Mouse (Mus musculus) R1 (cell line): ENCODE measurements around the gene Tmem38b.

Source experiments
- DNase-seq: peaks from one replicate; pipeline ENCODE4 v3.0.0-alpha.2; 2018; ENCODE audit warnings: low read depth, low spot score

Gene Tmem38b

GRCm38 (mm10) chr4:53828914-53829313 is 3.1 kb downstream of the Tmem38b start:
- no peak for DNase-seq

GRCm38 (mm10) chr4:53830016-53830415 is 4.2 kb downstream of the Tmem38b start:
- DNase-seq = no peak

- no peak for DNase-seq
Measured at GRCm38 (mm10) chr4:53830579-53830978, 4.7 kb downstream of the Tmem38b start.

- peak; percentile 54 for DNase-seq
Measured at GRCm38 (mm10) chr4:53832321-53832720, 6.5 kb downstream of the Tmem38b start.

GRCm38 (mm10) chr4:53836978-53837377 is 11.1 kb downstream of the Tmem38b start:
- DNase-seq = no peak

- peak; percentile 91 for DNase-seq
Measured at GRCm38 (mm10) chr4:53840158-53840870, 14.5 kb downstream of the Tmem38b start.

GRCm38 (mm10) chr4:53843553-53843952 is 17.7 kb downstream of the Tmem38b start:
- DNase-seq = peak; percentile 60

- DNase-seq = peak; percentile 49
Measured at GRCm38 (mm10) chr4:53844835-53845619, 19.2 kb downstream of the Tmem38b start.

GRCm38 (mm10) chr4:53845656-53846055 is 19.8 kb downstream of the Tmem38b start:
- DNase-seq = no peak

GRCm38 (mm10) chr4:53846326-53846725 is 20.5 kb downstream of the Tmem38b start:
- DNase-seq = no peak

- DNase-seq = no peak
Measured at GRCm38 (mm10) chr4:53847541-53847940, 21.7 kb downstream of the Tmem38b start.

- DNase-seq = no peak
Measured at GRCm38 (mm10) chr4:53848308-53848707, 22.5 kb downstream of the Tmem38b start.

- no peak for DNase-seq
Measured at GRCm38 (mm10) chr4:53848816-53849215, 23.0 kb downstream of the Tmem38b start.

- peak; percentile 95 for DNase-seq
Measured at GRCm38 (mm10) chr4:53849804-53850203, 24.0 kb downstream of the Tmem38b start.

- peak; percentile 95 for DNase-seq
Measured at GRCm38 (mm10) chr4:53853333-53853732, 27.5 kb downstream of the Tmem38b start.

- peak; percentile 75 for DNase-seq
Measured at GRCm38 (mm10) chr4:53859944-53860343, 34.1 kb downstream of the Tmem38b start.

- DNase-seq = no peak
Measured at GRCm38 (mm10) chr4:53862101-53862500, 36.3 kb downstream of the Tmem38b start.

- DNase-seq = peak; percentile 92
Measured at GRCm38 (mm10) chr4:53864098-53864820, 38.4 kb downstream of the Tmem38b start.

- DNase-seq = no peak
Measured at GRCm38 (mm10) chr4:53866459-53866858, 40.6 kb downstream of the Tmem38b start.

GRCm38 (mm10) chr4:53878542-53879417 is 52.9 kb downstream of the Tmem38b start:
- DNase-seq = peak; percentile 33
